Mouse (Mus musculus): ENCODE results near the gene Atoh7.

Atoh7 gene

DNA sequence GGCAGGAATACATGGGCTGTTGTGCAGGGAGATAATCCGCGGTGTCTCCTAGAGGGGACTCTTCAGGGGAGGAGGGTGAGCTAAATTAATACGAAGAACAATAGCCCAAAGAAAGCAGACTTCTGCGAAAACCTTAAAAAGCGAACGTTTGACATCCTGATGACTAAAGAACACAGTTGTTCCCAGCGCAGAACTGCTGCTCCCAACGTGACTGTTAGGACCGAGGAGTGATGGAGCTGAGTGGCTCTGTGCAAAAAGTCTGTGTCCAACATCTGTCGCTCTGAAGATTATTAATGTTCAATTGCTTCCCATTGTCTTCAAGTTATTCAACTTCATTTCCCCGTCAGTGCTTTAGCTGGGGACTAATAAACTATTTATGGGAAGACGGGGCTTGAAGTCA is 1.3 kb upstream of the Atoh7 start:
- DNase-seq (ENCODE audit: low spot score) = no peak

DNA sequence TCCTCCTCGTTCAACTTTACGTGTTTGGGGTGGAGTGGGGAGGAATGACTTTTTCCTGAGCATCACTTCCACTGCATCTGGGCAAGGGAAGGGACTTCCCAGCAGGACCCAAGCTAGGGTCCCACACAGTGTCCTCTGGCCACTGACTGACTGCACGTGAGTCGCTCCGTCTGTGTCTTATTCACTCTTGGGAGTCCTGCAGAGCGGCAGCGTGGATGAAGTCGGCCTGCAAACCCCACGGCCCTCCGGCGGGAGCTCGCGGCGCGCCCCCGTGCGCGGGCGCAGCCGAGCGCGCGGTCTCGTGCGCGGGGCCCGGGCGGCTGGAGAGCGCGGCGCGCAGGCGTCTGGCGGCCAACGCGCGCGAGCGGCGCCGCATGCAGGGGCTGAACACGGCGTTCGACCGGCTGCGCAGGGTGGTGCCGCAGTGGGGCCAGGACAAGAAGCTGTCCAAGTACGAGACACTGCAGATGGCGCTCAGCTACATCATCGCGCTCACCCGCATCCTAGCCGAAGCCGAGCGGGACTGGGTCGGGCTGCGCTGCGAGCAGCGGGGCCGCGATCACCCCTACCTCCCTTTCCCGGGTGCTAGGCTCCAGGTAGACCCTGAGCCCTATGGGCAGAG is 601 bp downstream of the Atoh7 start:
- DNase-seq (ENCODE audit: low spot score) = peak; percentile 27

DNA sequence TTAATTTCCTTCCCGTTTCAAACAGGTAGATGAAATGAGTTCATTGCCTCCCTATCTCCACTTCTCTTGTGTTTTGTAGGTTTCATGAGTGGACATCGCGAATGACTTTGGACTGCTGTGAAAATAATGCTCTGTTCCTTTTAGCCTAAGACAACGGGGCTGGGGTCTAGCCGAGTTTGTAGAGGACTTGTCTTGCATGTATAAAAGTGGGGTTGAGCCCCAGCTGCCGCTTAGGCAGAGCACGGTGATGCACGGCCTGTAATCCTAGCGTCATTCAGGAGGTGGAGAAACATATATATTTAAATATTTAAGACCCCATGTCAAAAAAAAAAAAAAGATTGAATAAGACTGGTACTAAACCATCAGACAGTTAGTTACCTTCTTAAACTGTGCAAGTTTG is 1.2 kb downstream of the Atoh7 start:
- DNase-seq (ENCODE audit: low spot score) = no peak

GRCm38 (mm10) chr10:63113027-63113604 is 13.7 kb downstream of the Atoh7 start:
- DNase-seq (ENCODE audit: low spot score) = no peak

DNA sequence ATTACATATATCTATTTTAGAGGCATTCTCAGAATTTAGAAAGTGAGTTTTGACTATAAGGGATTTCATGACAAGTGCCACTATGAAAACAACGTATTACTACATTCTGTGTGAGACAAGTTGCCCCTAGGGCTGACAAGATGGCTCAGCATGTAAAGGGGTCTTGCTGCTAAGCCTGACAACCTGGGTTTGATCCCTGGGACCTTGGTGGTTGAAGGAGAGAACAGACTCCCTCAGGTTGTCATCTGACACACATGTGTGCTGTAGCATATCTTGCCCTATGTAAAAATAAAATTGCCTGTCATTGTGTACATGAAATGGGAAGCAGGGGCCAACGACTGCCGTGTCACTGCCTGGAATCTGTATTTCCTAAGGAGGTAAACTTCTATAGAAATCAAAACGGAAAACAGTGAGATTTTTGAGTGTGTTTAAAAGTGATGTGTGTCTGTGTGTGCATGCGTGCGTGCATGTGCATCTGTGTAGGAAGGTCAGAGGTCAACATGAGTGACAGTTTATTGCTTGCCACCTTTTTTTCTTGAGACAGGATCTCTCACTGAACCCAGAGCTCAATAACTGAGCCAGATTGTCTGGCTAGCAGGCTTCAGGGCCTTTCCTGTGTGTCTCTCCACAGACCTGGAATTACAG is 14.4 kb downstream of the Atoh7 start:
- DNase-seq (ENCODE audit: low spot score) = no peak

- DNase-seq (ENCODE audit: low spot score) = no peak
These were observed 16.4 kb downstream of the Atoh7 start for GRCm38 (mm10) chr10:63115881-63116280.

- no peak for DNase-seq (ENCODE audit: low spot score)
These were observed 16.9 kb downstream of the Atoh7 start for GRCm38 (mm10) chr10:63116376-63116775.

GRCm38 (mm10) chr10:63117583-63117982 is 18.1 kb downstream of the Atoh7 start:
- no peak for DNase-seq (ENCODE audit: low spot score)

GRCm38 (mm10) chr10:63119916-63120315 is 20.5 kb downstream of the Atoh7 start:
- no peak for DNase-seq (ENCODE audit: low spot score)

- no peak for DNase-seq (ENCODE audit: low spot score)
These were observed 22.5 kb downstream of the Atoh7 start for GRCm38 (mm10) chr10:63121961-63122360.

GRCm38 (mm10) chr10:63122516-63122915 is 23.1 kb downstream of the Atoh7 start:
- DNase-seq (ENCODE audit: low spot score) = no peak

DNA sequence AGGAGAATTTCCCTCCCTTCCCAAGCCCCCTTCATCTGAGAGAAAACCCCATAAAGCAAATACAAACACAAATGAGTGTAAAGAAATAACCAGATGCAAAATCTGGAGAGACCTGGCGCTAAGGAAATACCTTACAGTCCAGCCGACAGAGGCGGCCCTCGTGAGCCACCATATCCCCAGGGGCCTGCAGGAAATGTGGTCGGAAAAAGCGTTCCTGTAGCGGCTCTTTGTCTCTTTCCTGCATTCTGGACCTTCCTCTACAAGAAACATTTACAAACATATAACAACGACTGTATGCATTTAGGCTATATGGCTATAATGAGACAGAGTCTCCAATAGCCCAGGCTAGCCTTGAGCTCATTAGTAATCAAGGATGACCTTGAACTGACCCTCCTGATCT is 23.7 kb downstream of the Atoh7 start:
- DNase-seq (ENCODE audit: low spot score) = no peak

DNA sequence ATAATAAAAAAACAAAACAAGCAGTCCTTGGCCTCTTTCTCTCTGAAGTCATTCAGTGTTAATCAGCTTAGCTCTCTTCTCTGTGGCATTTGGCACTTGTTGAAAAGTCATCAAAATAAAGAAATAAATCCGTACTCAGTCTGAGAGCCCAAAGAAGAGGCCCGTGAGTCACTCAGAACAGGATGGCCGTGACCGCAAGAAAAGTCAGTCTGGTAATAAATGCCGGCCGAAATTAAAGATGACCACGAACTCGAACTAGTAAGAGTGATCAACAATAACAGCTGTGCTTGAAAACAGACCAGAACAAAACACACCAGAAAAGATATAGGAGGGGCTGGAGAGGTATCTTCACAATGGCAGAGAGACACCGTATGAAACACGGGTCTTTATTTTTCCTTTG is 24.6 kb downstream of the Atoh7 start:
- no peak for DNase-seq (ENCODE audit: low spot score)

GRCm38 (mm10) chr10:63125343-63125742 is 25.9 kb downstream of the Atoh7 start:
- no peak for DNase-seq (ENCODE audit: low spot score)

- DNase-seq (ENCODE audit: low spot score) = no peak
These were observed 26.7 kb downstream of the Atoh7 start for GRCm38 (mm10) chr10:63126116-63126515.

GRCm38 (mm10) chr10:63127156-63127555 is 27.7 kb downstream of the Atoh7 start:
- DNase-seq (ENCODE audit: low spot score) = no peak

GRCm38 (mm10) chr10:63128256-63128655 is 28.8 kb downstream of the Atoh7 start:
- no peak for DNase-seq (ENCODE audit: low spot score)

- no peak for DNase-seq (ENCODE audit: low spot score)
These were observed 31.0 kb downstream of the Atoh7 start for GRCm38 (mm10) chr10:63130500-63130899.

DNA sequence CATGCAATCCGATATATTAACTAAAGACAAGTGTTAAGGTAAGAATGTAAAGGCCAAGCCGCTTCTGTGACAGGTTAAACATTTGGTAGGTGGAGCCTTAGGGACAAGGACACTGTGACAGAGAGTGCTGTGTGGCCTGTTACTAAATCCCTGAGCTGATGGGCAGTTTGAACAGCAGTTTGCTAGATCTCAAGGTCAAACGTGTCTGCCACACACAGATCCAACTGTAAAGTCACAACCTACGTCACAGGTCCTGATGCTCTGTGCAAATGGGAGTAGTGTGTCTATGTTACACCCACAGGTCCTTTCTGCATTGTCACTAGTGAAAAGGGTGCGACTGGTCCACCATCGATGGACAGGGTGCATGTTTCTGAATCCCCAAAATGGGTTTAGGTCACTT is 32.9 kb downstream of the Atoh7 start:
- no peak for DNase-seq (ENCODE audit: low spot score)

DNA sequence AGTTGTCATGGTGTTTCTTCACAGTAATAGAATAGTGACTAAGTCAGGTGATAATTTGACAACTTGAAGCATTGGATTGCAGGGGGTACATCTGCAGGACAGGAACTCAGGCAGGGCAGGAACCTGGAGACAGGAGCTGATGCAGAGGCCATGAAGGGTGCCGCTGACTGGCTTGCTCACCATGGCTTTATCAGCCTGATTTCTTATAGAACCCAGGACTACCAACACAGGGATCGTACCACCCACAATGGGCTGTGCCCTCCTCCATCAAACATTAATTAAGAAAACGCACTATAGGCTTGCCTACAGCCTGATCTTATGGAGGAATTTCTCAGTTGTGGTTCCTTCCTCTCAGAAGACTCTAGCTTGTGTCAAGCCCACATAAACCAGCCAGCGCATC is 33.9 kb downstream of the Atoh7 start:
- DNase-seq (ENCODE audit: low spot score) = no peak

DNA sequence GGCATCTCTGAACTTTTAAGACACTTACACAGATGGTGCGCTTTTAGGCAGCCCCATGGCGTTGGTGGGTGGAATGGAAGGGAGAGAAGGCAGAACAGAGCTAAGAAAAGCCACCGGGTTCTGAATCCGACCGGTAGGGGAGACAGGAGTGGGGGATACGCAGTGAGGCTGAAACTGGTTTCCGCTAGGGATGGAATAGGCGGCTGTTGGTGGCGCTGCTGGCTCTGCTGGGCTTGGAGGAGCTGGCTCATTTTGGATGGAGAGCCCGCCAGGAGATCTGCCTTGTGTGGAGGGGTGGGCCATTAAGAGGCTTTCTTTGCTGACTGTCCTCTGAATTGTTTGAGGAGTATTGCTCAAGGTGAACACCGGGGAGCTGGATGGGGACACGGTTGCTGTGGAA is 36.2 kb downstream of the Atoh7 start:
- no peak for DNase-seq (ENCODE audit: low spot score)

DNA sequence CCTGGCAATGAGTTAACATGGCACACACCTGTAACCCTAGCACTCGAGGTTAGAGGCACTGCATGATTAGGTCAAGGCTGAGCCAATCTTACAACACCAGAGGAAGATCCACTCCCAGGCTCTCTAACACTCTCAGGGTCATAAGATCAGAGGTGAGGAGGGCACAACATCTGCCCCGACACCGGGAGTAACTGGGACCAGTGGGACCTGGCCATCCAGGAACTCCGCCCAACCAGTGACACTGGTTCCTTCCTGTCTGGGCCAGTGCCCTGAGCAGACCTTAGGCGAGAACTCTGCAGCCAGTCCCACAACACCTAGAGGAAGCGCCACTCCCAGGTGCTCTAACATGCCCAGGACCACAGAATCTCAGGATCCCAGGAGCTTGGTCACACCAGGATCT is 37.0 kb downstream of the Atoh7 start:
- DNase-seq (ENCODE audit: low spot score) = no peak

DNA sequence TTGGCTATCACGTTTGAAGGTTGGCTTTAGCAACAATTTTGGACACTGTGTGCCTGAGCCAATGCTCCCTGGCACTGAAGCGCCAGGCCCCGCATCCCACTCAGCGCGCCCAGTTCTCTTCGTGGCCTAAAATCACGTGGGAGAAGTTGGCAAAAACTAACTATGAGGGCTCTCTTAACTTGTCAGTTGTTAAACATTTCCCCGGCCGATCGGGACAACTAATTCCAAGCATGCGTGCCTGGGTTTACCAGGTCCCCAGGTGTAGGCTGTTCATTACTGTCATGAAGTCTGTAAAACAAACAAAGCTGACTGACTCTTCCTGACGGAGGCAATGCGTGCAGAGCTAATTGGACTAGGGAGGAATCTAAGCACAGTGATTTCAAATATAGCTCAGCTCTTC is 43.2 kb downstream of the Atoh7 start:
- DNase-seq (ENCODE audit: low spot score) = no peak
